Mouse (Mus musculus): ENCODE results near the gene Gm10198. TPM values are rescaled to one million over a fixed set of nuclear protein-coding genes. Genes with fewer than 3 reads are reported as not detected.

Gene Gm10198
- polyA plus RNA-seq, 1 experiment from 2014 or later: not detected

Other genes with a start within 250 kb of the Gm10198 start
- 80.8 and 84.0 TPM in 2 replicates for gene Gpbp1, start 102.7 kb upstream of the Gm10198 start, polyA plus RNA-seq (2015; fragmentation: Nextera tagmentation; extraction: Ambion mirVana)
- not detected in 2 replicates for gene Gm49496, start 42.8 kb upstream of the Gm10198 start, polyA plus RNA-seq (2015; fragmentation: Nextera tagmentation; extraction: Ambion mirVana)
- gene Mier3, start 88.2 kb downstream of the Gm10198 start, polyA plus RNA-seq (2015; fragmentation: Nextera tagmentation; extraction: Ambion mirVana): 15.6 and 16.0 TPM in 2 replicates
- 9.8 and 11.4 TPM in 2 replicates for gene Map3k1, start 216.2 kb downstream of the Gm10198 start, polyA plus RNA-seq (2015; fragmentation: Nextera tagmentation; extraction: Ambion mirVana)